Mouse (Mus musculus) urinary bladder, adult 2 months (tissue): Measurements from ENCODE around the gene Exoc6b. TPM values are rescaled to one million over a fixed set of nuclear protein-coding genes. Genes with fewer than 3 reads are reported as not detected.
"Not testable (repeated sequence)": the region's sequence is repeated elsewhere in the genome, so short reads cannot be mapped to it uniquely, and the experiment has no call there.

Experiments used
- DNase-seq: peaks from one replicate; pipeline ENCODE4 v3.0.0; 2022; ENCODE audit warnings: low spot score
- polyA plus RNA-seq: library from polyadenylated mRNA; depleted of rRNA; stranded (reverse); fragments of >200 nt; gene quantifications from 2 replicates; pipeline ENCODE4 v1.2.3, GENCODE M21; 2012

Exoc6b gene
- polyA plus RNA-seq, 1 experiment, result 9.6 TPM

GRCm38 (mm10) chr6:84631588-84631987 lies 437.7 kb downstream of the Exoc6b start:
- DNase-seq, result no peak

- DNase-seq, result no peak
Measured at GRCm38 (mm10) chr6:84630276-84630675, 439.0 kb downstream of the Exoc6b start.

GRCm38 (mm10) chr6:84628831-84629230 lies 440.5 kb downstream of the Exoc6b start:
- DNase-seq, result no peak

GRCm38 (mm10) chr6:84626398-84626797 lies 442.9 kb downstream of the Exoc6b start:
- DNase-seq, result no peak

- no peak for DNase-seq
Measured at GRCm38 (mm10) chr6:84619166-84619565, 450.1 kb downstream of the Exoc6b start.

GRCm38 (mm10) chr6:84617051-84617450 lies 452.3 kb downstream of the Exoc6b start:
- no peak for DNase-seq

- DNase-seq, result no peak
Measured at GRCm38 (mm10) chr6:84616586-84616985, 452.7 kb downstream of the Exoc6b start.

GRCm38 (mm10) chr6:84613561-84613960 lies 455.8 kb downstream of the Exoc6b start:
- DNase-seq, result no peak

GRCm38 (mm10) chr6:84601136-84601889 lies 468.0 kb downstream of the Exoc6b start:
- DNase-seq, result no peak

GRCm38 (mm10) chr6:84599296-84599695 lies 470.0 kb downstream of the Exoc6b start:
- not testable (repeated sequence) for DNase-seq

- no peak for DNase-seq
Measured at GRCm38 (mm10) chr6:84598725-84599124, 470.6 kb downstream of the Exoc6b start.

- no peak for DNase-seq
Measured at GRCm38 (mm10) chr6:84594626-84595025, 474.7 kb downstream of the Exoc6b start.

GRCm38 (mm10) chr6:84593693-84594092 lies 475.6 kb downstream of the Exoc6b start, which contains the start of gene Cyp26b1:
Gene Cyp26b1, minus strand, starts transcription at chr6:84593908.
- no peak for DNase-seq

- DNase-seq, result peak; percentile 15
Measured at GRCm38 (mm10) chr6:84590961-84591745, 478.2 kb downstream of the Exoc6b start.

- peak; percentile 62 for DNase-seq
Measured at GRCm38 (mm10) chr6:84589742-84590686, 479.3 kb downstream of the Exoc6b start.

GRCm38 (mm10) chr6:84588895-84589652 lies 480.2 kb downstream of the Exoc6b start:
- peak; percentile 40 for DNase-seq

- peak; percentile 21 for DNase-seq
Measured at GRCm38 (mm10) chr6:84588221-84588894, 481.0 kb downstream of the Exoc6b start.

GRCm38 (mm10) chr6:84587471-84588101 lies 481.7 kb downstream of the Exoc6b start:
- peak; percentile 46 for DNase-seq

- DNase-seq, result peak; percentile 17
Measured at GRCm38 (mm10) chr6:84586551-84587200, 482.6 kb downstream of the Exoc6b start.
